Mouse (Mus musculus) mature B cell (primary cell): ENCODE data around the gene Rhbdl1.

ENCODE experiments used
- in situ Hi-C: fragments of 300-500 bp; cut with MboI; formaldehyde crosslinking; loops from 2 replicates; pipeline ENCODE4 v1.14.3; 2019

The Rhbdl1 gene

GRCm38 (mm10) chr17:25794197-25794596 is 42.9 kb downstream of the Rhbdl1 start:
- in situ Hi-C loops, result no loop called here

GRCm38 (mm10) chr17:25792615-25793014 is 44.5 kb downstream of the Rhbdl1 start, which contains the start of gene Fam173a:
Gene Fam173a (minus strand): TSS chr17:25792901.
- in situ Hi-C loops, result no loop called here

GRCm38 (mm10) chr17:25791843-25792527 is 45.1 kb downstream of the Rhbdl1 start:
- in situ Hi-C loops, result no loop called here

GRCm38 (mm10) chr17:25791320-25791842 is 45.7 kb downstream of the Rhbdl1 start:
- in situ Hi-C loops, result no loop called here

GRCm38 (mm10) chr17:25786781-25787504 is 50.2 kb downstream of the Rhbdl1 start:
- in situ Hi-C loops, result no loop called here

GRCm38 (mm10) chr17:25786280-25786679 is 50.8 kb downstream of the Rhbdl1 start, which contains the start of gene Ccdc78:
Gene Ccdc78 (plus strand): TSS chr17:25786580.
- in situ Hi-C loops, result no loop called here

GRCm38 (mm10) chr17:25785281-25785745 is 51.8 kb downstream of the Rhbdl1 start, which contains the start of gene Haghl:
Gene Haghl (minus strand): TSS chr17:25785673.
- in situ Hi-C loops, result no loop called here
